Mouse (Mus musculus) liver, embryonic 14.5 days (tissue): ENCODE measurements around the gene Heatr5b.

ENCODE experiments used
- CTCF ChIP-seq: IDR thresholded peaks from 2 replicates; pipeline ENCODE4 v1.5.1; 2016; ENCODE audit warnings: antibody characterized with exemption, low read depth, control low read depth
- EP300 ChIP-seq: IDR thresholded peaks from 2 replicates; pipeline ENCODE4 v1.6.1; 2016; ENCODE audit warnings: antibody characterized with exemption, low read depth

DNA sequence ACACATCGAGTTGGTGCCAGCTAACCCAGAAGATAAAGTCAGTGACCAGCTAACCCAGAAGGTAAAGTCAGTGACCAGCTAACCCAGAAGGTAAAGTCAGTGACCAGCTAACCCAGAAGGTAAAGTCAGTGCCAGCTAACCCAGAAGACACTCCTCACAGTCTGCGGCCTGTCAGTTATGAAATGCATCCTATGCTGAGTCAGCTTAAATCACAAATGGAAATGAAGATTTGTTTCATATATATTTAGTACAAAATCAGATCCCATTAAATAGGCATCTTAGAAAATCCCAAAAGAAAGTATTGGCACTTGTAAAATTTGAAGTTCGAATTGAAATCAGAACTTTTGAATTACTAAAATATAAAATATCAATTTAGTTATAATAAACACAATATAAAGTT, 25.6 kb downstream of the Heatr5b start:
- no peak for TF ChIP-seq CTCF
- no peak for TF ChIP-seq EP300
